Mouse (Mus musculus): Measurements from ENCODE around the gene Itgb4.

GRCm38 (mm10) chr11:115956453-115956852 lies 18.1 kb upstream of the Itgb4 start:
- TF ChIP-seq EP300 (IDR thresholded peaks at IDR 0.05; ENCODE audit: low read depth) = no peak
- TF ChIP-seq CTCF (IDR thresholded peaks at IDR 0.05; ENCODE audit: low read depth) = no peak

Data from liver, embryonic 14.5 days (tissue).